Mouse (Mus musculus): ENCODE results near the gene Nr4a3. TPM values are rescaled to one million over a fixed set of nuclear protein-coding genes. Genes with fewer than 3 reads are reported as not detected.

Gene Nr4a3
- polyA plus RNA-seq, 1 experiment: 3.9 TPM

GRCm38 (mm10) chr4:48079285-48080039 is 34.5 kb downstream of the Nr4a3 start:
- Histone ChIP-seq H3K27ac (ENCODE audit: insufficient read depth, low read depth, low read length) (no peak overlapping the region), H3K36me3 (ENCODE audit: control insufficient read depth, insufficient read depth, low read length) (no peaks in the 10 kb centered on the region), H3K27me3 (ENCODE audit: control insufficient read depth, insufficient read depth, low read length) (no peaks in the 10 kb centered on the region), H3K4me1 (ENCODE audit: control insufficient read depth, insufficient read depth, insufficient read length, low read length) (no peaks in the 10 kb centered on the region; the same call in 1 of the 2 replicates), H3K4me3 (ENCODE audit: low read depth, low read length) (no peak overlapping the region)
- WGBS: 55% methylated on average over 8 of the region's 8 CpGs
- TF ChIP-seq CTCF (IDR thresholded peaks at IDR 0.05; ENCODE audit: extremely low read depth, insufficient read length, insufficient replicate concordance, low read depth, low read length) (no peak), POLR2A (IDR thresholded peaks at IDR 0.05; ENCODE audit: low read depth, low read length) (no peak)

GRCm38 (mm10) chr4:48083452-48083851 is 38.5 kb downstream of the Nr4a3 start:
- no peak overlapping the region for H3K27ac ChIP-seq (ENCODE audit: insufficient read depth, low read depth, low read length)
- no peak overlapping the region for H3K4me3 ChIP-seq (ENCODE audit: low read depth, low read length)
- no peaks in the 10 kb centered on the region for H3K36me3 ChIP-seq (ENCODE audit: control insufficient read depth, insufficient read depth, low read length)
- no peak for TF ChIP-seq POLR2A (IDR thresholded peaks at IDR 0.05; ENCODE audit: low read depth, low read length)
- no peak for TF ChIP-seq CTCF (IDR thresholded peaks at IDR 0.05; ENCODE audit: extremely low read depth, insufficient read length, insufficient replicate concordance, low read depth, low read length)
- H3K27me3 ChIP-seq (ENCODE audit: control insufficient read depth, insufficient read depth, low read length): no peaks in the 10 kb centered on the region
- 87% methylated on average over 4 of the region's 4 CpGs for WGBS
- H3K4me1 ChIP-seq (ENCODE audit: control insufficient read depth, insufficient read depth, insufficient read length, low read length): no peaks in the 10 kb centered on the region

DNA sequence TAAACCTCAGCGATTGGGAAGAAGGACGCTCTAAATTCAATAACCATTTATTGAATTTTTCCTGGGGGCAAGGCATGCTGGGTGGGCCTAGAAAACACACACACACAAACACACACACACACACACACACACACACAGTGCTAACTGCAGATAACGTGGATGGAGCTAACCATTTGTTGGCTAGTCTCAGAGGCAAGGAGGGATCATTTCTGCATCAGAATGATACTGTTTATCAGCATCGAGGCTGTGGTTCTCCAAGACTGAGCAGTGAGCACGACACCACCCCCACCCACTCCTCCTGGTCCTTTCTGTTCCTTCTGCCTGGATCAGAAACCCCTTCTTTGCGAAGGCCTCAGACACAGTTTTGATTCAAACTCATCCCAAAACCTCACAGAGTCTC is 41.7 kb downstream of the Nr4a3 start:
- WGBS: 66% methylated on average over 6 of the region's 6 CpGs
- TF ChIP-seq POLR2A (IDR thresholded peaks at IDR 0.05; ENCODE audit: low read depth, low read length): no peak
- TF ChIP-seq CTCF (IDR thresholded peaks at IDR 0.05; ENCODE audit: extremely low read depth, insufficient read length, insufficient replicate concordance, low read depth, low read length): no peak
- Histone ChIP-seq H3K27me3 (ENCODE audit: control insufficient read depth, insufficient read depth, low read length) (no peaks in the 10 kb centered on the region), H3K36me3 (ENCODE audit: control insufficient read depth, insufficient read depth, low read length) (no peaks in the 10 kb centered on the region), H3K4me3 (ENCODE audit: low read depth, low read length) (no peak overlapping the region), H3K27ac (ENCODE audit: insufficient read depth, low read depth, low read length) (no peak overlapping the region), H3K4me1 (ENCODE audit: control insufficient read depth, insufficient read depth, insufficient read length, low read length) (no peaks in the 10 kb centered on the region)

- H3K36me3 ChIP-seq (ENCODE audit: control insufficient read depth, insufficient read depth, low read length): no peaks in the 10 kb centered on the region
- TF ChIP-seq CTCF (IDR thresholded peaks at IDR 0.05; ENCODE audit: extremely low read depth, insufficient read length, insufficient replicate concordance, low read depth, low read length) (no peak), POLR2A (IDR thresholded peaks at IDR 0.05; ENCODE audit: low read depth, low read length) (no peak)
- 73% methylated on average over 6 of the region's 6 CpGs for WGBS
- no peaks in the 10 kb centered on the region for H3K27me3 ChIP-seq (ENCODE audit: control insufficient read depth, insufficient read depth, low read length)
- H3K4me1 ChIP-seq (ENCODE audit: control insufficient read depth, insufficient read depth, insufficient read length, low read length): no peaks in the 10 kb centered on the region
- no peak overlapping the region for H3K27ac ChIP-seq (ENCODE audit: insufficient read depth, low read depth, low read length)
- no peak overlapping the region for H3K4me3 ChIP-seq (ENCODE audit: low read depth, low read length)
These were observed 42.5 kb downstream of the Nr4a3 start for GRCm38 (mm10) chr4:48087497-48087896.

DNA sequence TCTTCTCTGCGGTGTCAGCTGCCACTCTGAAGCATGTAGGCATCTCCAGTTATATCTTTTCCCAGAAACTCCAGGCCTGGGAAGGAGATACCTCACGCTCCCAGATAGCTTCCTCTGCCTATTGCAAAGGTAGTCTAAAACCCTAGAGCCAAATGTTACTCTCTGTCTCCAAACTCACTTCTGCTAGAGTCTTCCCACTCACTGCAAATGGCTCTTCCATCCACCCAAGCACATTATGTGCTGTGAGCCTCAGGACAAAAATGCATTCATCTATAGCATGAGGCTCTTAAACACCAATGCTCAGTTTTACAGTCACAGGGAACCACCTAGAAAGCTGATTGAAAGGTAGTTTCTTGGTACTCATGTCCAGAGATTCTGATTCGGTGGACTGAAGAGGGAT is 48.3 kb downstream of the Nr4a3 start:
- WGBS: 79% methylated on average over 3 of the region's 3 CpGs
- TF ChIP-seq POLR2A (IDR thresholded peaks at IDR 0.05; ENCODE audit: low read depth, low read length) (no peak), CTCF (IDR thresholded peaks at IDR 0.05; ENCODE audit: extremely low read depth, insufficient read length, insufficient replicate concordance, low read depth, low read length) (no peak)

DNA sequence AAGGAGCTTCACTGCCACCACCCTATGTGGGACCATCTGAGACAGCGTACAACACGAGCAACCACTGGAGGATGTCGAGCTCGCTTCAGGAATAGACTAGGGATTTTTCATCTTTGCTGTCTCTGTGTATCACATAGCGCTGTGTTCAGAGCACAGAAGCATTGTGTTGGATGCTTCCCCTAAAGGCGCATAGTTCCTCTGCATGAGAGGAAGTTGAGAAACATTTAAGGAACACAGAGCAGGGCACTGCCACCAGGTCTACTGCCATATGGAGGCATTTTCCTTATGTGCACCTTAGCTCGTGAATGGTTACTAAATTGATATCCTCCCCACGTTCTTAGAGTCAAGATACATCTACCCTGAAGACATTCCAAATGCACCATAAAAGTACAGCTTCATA is 55.3 kb downstream of the Nr4a3 start:
- Histone ChIP-seq H3K27ac (ENCODE audit: insufficient read depth, low read depth, low read length) (no peak overlapping the region), H3K27me3 (ENCODE audit: control insufficient read depth, insufficient read depth, low read length) (no peaks in the 10 kb centered on the region), H3K4me1 (ENCODE audit: control insufficient read depth, insufficient read depth, insufficient read length, low read length) (no peaks in the 10 kb centered on the region), H3K36me3 (ENCODE audit: control insufficient read depth, insufficient read depth, low read length) (no peaks in the 10 kb centered on the region), H3K4me3 (ENCODE audit: low read depth, low read length) (no peak overlapping the region)
- TF ChIP-seq POLR2A (IDR thresholded peaks at IDR 0.05; ENCODE audit: low read depth, low read length) (no peak), CTCF (IDR thresholded peaks at IDR 0.05; ENCODE audit: extremely low read depth, insufficient read length, insufficient replicate concordance, low read depth, low read length) (no peak)
- WGBS: 73% methylated on average over 8 of the region's 8 CpGs

More for the DNA sequence above, 48.3 kb downstream of the Nr4a3 start:
- H3K4me3 ChIP-seq (ENCODE audit: low read depth, low read length): no peak overlapping the region
- no peak overlapping the region for H3K27ac ChIP-seq (ENCODE audit: insufficient read depth, low read depth, low read length)
- H3K36me3 ChIP-seq (ENCODE audit: control insufficient read depth, insufficient read depth, low read length): no peaks in the 10 kb centered on the region
- H3K27me3 ChIP-seq (ENCODE audit: control insufficient read depth, insufficient read depth, low read length): no peaks in the 10 kb centered on the region
- no peaks in the 10 kb centered on the region for H3K4me1 ChIP-seq (ENCODE audit: control insufficient read depth, insufficient read depth, insufficient read length, low read length)

DNA sequence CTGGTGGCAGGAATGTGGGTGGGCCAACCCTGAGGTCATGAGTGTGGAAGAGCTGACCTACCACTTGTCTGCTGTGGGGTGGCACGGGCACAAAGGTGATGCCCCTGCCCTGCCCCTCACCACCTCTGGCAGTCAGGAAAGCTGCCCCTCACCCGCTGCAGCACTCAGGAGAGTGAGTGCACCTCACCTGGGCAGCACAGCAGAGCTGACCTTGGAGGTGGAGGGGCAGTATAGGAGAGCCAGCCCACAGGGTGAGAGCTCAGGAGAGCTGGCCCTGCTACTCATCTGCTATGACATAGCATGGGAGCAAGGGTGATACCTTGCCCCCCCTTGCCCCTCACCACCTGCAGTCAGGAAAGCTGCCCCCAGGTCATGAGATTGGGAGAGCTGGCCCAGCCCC is 57.0 kb downstream of the Nr4a3 start:
- H3K4me1 ChIP-seq (ENCODE audit: control insufficient read depth, insufficient read depth, insufficient read length, low read length): no peaks in the 10 kb centered on the region
- no peak for TF ChIP-seq POLR2A (IDR thresholded peaks at IDR 0.05; ENCODE audit: low read depth, low read length)
- no peak for TF ChIP-seq CTCF (IDR thresholded peaks at IDR 0.05; ENCODE audit: extremely low read depth, insufficient read length, insufficient replicate concordance, low read depth, low read length)
- 69% methylated on average over 2 of the region's 2 CpGs for WGBS
- H3K27ac ChIP-seq (ENCODE audit: insufficient read depth, low read depth, low read length): no peak overlapping the region
- no peaks in the 10 kb centered on the region for H3K36me3 ChIP-seq (ENCODE audit: control insufficient read depth, insufficient read depth, low read length)
- H3K4me3 ChIP-seq (ENCODE audit: low read depth, low read length): no peak overlapping the region
- no peaks in the 10 kb centered on the region for H3K27me3 ChIP-seq (ENCODE audit: control insufficient read depth, insufficient read depth, low read length)

Data from small intestine, adult 2 months (tissue).